Mouse (Mus musculus): Measurements from ENCODE around the gene Ntng2.

The Ntng2 gene

DNA sequence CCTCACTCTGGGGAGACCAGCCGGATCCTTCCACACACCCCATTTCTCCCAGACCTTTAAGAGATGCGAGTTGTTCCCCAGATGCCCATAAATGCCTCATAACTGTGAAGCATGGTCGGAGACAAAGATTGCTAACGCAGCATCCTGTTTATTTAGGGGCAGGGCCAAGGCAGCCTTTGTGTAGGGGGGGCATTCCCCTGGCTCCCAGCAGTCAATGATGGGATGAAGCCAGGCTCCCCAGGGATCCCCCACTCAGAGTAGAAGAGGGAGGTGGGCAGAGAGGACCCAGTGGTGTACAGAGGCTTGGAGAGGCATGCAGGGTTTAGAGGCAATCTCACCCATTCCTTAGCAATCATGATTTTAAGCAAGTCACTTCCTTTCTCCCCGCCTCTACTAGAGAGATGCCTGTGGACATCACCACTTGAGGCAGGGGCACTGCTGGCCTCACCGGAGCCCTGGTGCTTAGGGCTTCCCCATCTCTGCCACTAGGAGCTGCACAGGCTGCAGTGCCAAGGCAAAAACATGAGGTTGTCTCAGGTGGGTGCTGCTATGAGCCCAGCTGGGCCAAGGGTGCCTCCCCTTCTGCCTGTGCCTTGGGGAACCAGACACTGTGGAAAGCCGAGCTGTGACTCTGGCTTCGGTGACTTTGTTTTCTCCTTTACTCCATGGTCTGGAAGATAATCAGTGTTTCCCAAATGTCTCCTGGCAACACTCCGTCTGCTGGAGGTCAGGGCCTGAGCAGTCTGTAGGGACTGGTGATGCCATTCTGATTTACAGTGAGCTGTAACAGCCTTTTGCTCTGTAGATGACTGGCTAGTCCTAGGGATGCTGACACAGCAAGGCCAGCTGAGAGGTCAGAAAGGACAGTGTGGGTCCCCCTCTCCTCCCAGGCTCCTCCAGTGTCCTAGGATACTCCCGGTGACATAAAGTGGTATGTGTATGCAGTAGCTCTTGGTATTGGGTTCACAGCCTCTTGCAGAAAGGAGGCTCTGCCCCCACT is 61.3 kb downstream of the Ntng2 start:
- DNase-seq (ENCODE audit: low read depth, low spot score): no peak

DNA sequence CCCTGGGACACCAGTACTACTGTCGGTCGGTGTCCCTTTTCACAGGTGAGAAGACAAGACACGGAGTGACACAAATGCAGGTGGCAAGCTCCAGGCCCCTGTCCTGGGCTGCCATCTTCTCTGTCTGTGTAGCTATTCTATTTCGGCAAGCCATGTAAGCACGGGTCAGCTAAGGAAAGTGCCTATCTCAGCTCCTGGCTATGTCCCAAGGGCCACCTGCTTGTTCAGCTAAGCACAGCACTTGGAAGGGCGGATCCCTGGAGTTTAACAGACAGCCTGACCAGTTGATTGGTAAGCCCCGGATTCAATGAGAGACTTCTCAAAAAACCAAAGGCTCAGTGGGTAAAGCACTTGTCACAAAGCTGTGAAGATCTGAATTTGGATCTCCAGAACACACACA is 62.4 kb downstream of the Ntng2 start:
- no peak for DNase-seq (ENCODE audit: low read depth, low spot score)

DNA sequence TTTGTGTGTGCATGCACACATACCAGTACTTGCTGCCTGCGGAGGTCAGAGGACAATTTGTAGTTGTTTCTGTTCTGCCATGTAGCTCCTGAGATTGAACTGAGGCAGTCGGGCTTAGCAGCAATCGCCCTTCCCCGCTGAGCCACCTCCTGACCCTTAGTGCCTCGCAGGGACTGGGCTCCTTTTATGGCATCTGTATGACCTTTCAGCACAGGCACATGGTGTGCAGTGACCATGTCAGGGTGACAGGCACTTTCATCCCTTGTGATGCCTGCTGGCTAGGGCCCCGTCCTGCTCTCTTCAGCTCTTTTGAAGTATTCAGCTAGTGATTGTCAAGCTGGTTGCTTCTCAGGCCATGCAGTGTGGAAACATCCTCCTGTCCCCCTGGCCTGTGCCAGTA is 66.6 kb downstream of the Ntng2 start:
- no peak for DNase-seq (ENCODE audit: low read depth, low spot score)

DNA sequence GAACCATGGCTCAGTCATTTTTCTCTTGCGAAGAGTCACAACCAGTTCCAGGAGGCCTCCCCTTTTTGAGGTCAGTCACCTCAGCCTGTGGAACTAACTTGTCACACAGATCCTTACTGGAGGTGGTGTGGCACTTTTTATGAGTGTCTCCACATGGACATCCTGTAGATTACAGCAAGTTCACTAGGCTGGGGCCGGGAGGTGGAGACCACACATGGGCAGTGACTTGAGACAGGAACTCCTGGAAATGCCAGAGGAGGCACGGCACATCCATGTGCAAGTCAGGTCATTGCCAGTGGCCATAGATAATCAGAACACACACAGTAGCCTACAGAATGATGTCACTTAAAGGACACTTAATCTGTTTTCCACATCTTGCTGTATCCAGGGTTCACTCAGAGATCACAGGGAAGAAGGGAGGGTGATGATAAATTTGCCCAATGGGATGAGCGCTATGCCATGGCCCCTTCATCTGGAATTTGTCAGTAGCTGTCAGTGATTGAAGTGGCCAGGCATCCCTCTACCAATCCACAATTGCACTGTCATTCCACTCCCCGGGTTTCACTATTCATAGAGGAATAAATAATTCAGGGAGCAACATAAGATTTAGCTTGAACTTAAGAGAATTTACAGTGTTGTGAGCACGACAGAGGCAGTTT is 69.4 kb downstream of the Ntng2 start:
- no peak for DNase-seq (ENCODE audit: low read depth, low spot score)

DNA sequence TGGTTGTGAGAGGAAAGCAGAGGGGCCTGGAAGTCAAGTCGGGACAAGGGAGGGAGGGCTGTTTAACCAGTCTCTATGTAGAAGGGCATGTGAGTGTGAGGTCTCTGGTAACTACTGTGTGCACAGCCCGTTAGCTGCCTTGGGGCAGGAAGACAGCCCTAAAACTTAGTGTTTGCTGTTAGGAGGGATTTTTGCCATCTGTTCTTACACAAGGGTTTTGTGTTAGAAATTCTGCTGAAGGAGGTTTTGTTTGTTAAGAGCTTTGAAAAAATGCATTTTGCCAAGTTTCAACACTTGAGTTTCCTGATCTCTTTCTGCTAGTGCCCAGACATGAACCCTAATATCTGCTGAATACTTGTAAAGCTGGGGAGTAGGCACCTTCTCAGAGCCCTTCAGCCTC is 71.7 kb downstream of the Ntng2 start:
- DNase-seq (ENCODE audit: low read depth, low spot score): no peak

DNA sequence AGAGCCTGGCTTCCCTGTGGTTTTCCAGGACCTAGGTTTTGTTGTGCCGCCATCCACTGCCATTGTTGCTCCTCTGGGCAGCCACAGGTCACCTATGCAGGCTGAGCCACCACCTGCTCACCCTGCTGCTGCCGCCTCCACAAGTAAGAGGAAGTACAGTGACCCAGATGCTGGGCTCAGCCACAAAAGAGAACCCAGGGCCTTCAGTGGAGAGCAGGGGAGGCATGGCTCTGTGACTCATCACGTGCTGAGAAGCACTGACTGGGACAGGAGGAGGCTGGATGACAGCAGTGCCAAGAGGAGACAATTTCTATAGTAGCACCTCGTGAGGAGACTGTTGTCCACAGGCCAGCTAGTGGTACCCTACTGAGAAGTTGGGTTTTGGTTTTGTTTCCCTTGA is 73.0 kb downstream of the Ntng2 start:
- DNase-seq (ENCODE audit: low read depth, low spot score): no peak

DNA sequence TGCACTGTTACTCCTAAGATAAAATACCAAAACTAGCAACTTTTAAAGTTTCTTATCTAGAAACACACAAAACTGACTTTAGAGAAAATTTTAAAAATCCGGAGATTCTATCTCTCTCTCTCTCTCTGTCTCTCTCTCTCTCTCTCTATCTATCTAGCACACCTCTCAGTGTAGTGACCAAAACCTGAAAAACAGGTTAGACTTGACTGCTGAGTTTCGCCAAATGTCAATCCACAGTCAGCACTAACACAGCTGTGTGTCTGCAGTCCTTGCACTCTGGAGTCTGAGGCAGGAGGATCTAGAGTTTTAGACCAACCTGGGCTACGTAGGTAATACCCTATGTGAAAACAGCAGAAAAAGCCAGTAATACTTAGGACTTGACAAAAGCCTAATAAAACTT is 77.9 kb downstream of the Ntng2 start:
- no peak for DNase-seq (ENCODE audit: low read depth, low spot score)

DNA sequence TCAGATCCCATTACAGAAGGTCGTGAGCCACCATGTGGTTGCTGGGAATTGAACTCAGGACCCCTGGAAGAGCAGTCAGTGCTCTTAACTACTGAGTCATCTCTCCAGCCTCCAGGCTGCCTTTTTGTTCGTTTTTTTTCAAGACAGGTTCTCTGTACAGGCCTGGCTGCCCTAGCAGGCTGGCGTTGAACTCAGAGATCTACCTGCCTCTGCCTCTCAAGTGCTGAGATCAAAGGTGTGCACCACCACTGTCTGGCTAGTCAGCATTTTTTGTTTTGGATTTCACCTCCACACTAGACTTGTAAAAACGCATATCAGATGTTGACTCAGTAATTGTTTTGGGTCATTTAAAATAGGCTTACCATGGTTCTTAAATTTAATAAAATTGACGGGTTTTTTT is 84.7 kb downstream of the Ntng2 start:
- no peak for DNase-seq (ENCODE audit: low read depth, low spot score)

DNA sequence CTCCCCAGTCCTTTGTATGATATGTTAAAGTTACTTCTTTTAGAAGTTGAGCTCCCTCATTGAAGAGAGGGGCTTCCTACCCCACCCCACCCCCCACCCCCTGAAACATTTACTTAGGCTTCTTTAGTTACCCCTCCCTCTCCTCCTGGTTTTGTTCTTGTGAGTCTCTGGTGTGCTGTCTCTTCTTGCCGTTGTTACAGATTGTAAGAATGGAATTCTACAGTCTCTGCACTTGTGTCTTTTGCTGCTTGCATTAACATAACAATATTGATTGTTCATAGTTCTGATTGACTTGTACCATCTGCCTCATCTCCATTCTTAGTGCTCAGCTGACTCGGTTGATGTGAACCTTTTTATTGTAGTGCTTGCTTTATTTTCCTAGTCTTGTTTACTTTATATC is 100.9 kb downstream of the Ntng2 start:
- DNase-seq (ENCODE audit: low read depth, low spot score): no peak
